Mouse (Mus musculus) lung, postnatal 4 days (tissue): ENCODE measurements around the gene Rfwd3.
"Not testable (repeated sequence)": the region's sequence is repeated elsewhere in the genome, so short reads cannot be mapped to it uniquely, and the experiment has no call there.

Experiments used
- DNase-seq, 2 experiments: peaks; one replicate each; pipeline ENCODE4 v3.0.0; 2021

Rfwd3 gene

GRCm38 (mm10) chr8:111285603-111286002, 14.4 kb downstream of the Rfwd3 start:
- DNase-seq = no peak

- DNase-seq = no peak
These were observed 17.9 kb downstream of the Rfwd3 start for GRCm38 (mm10) chr8:111282093-111282492.

GRCm38 (mm10) chr8:111268277-111268676, 31.7 kb downstream of the Rfwd3 start:
- no peak for DNase-seq

- peak in 1 of 2 experiments; percentile 5 for DNase-seq
These were observed 33.9 kb downstream of the Rfwd3 start for GRCm38 (mm10) chr8:111266161-111266560.

- no peak for DNase-seq
These were observed 35.3 kb downstream of the Rfwd3 start for GRCm38 (mm10) chr8:111264693-111265220.

- DNase-seq = no peak
These were observed 38.0 kb downstream of the Rfwd3 start for GRCm38 (mm10) chr8:111261981-111262381.

GRCm38 (mm10) chr8:111260251-111260650, 39.8 kb downstream of the Rfwd3 start:
- no peak for DNase-seq

- DNase-seq = no peak
These were observed 40.6 kb downstream of the Rfwd3 start for GRCm38 (mm10) chr8:111259408-111259741.

- peak; percentile 96 for DNase-seq
These were observed 41.2 kb downstream of the Rfwd3 start, which contains the start of gene Glg1 for GRCm38 (mm10) chr8:111258631-111259407. Glg1 (minus strand) TSS chr8:111259216.

- no peak for DNase-seq
These were observed 41.9 kb downstream of the Rfwd3 start for GRCm38 (mm10) chr8:111258010-111258630.

GRCm38 (mm10) chr8:111252487-111253112, 47.4 kb downstream of the Rfwd3 start:
- DNase-seq = no peak

GRCm38 (mm10) chr8:111250111-111250510, 49.9 kb downstream of the Rfwd3 start:
- no peak for DNase-seq

- DNase-seq = no peak
These were observed 51.9 kb downstream of the Rfwd3 start for GRCm38 (mm10) chr8:111248136-111248535.

GRCm38 (mm10) chr8:111246864-111247263, 53.2 kb downstream of the Rfwd3 start:
- DNase-seq = not testable (repeated sequence)

GRCm38 (mm10) chr8:111246287-111246830, 53.7 kb downstream of the Rfwd3 start:
- DNase-seq = no peak

- no peak for DNase-seq
These were observed 62.7 kb downstream of the Rfwd3 start for GRCm38 (mm10) chr8:111237301-111237700.

GRCm38 (mm10) chr8:111233730-111234129, 66.3 kb downstream of the Rfwd3 start:
- no peak for DNase-seq

GRCm38 (mm10) chr8:111224153-111224552, 75.9 kb downstream of the Rfwd3 start:
- no peak for DNase-seq
